Mouse (Mus musculus) MEL (cell line): ENCODE data around the gene Egfl7. TPM values are rescaled to one million over a fixed set of nuclear protein-coding genes. Genes with fewer than 3 reads are reported as not detected.

Source experiments
- DNase-seq: peaks from one replicate; pipeline ENCODE4 v3.0.0; 2011; ENCODE audit warnings: low read depth, low spot score
- H3K27ac ChIP-seq: 2 replicates; pipeline ENCODE4 v1.5.1; 2012; ENCODE audit warnings: low read depth, mild to moderate bottlenecking, control low read depth, low read length, moderate library complexity; ENCODE audit not compliant: control insufficient read depth
- H3K27me3 ChIP-seq, 2 experiments: fragments of 150-350 bp in 1 of 2; sonication (generic) in 1 of 2; 2 replicates each; pipeline ENCODE4 v1.6.1; 2012; ENCODE audit warnings: low read length in 2 of 2, mild to moderate bottlenecking in 2 of 2, improper control_type of control experiment in 1 of 2, moderate library complexity in 1 of 2; ENCODE audit not compliant: insufficient read depth in 2 of 2, control insufficient read depth in 1 of 2
- H3K36me3 ChIP-seq, 2 experiments: 2 replicates each; pipeline ENCODE4 v1.6.1; 2012 to 2014; ENCODE audit warnings: low read length in 2 of 2, improper control_type of control experiment in 1 of 2, inconsistent platforms in 1 of 2, mild to moderate bottlenecking in 1 of 2; ENCODE audit not compliant: insufficient read depth in 2 of 2, control insufficient read depth in 1 of 2
- H3K4me1 ChIP-seq, 2 experiments: fragments of 150-350 bp in 1 of 2; sonication (generic) in 1 of 2; 2 replicates each; pipeline ENCODE4 v1.6.1; 2012; ENCODE audit warnings: low read length in 2 of 2, improper control_type of control experiment in 1 of 2, mild to moderate bottlenecking in 1 of 2; ENCODE audit not compliant: insufficient read depth in 2 of 2, control insufficient read depth in 1 of 2
- H3K4me3 ChIP-seq, 2 experiments: fragments of 150-350 bp in 1 of 2; sonication (generic) in 1 of 2; 2 replicates each; pipeline ENCODE4 v1.5.1; 2012; ENCODE audit warnings: low read depth in 2 of 2, low read length in 2 of 2, mild to moderate bottlenecking in 2 of 2, moderate library complexity in 2 of 2, control low read depth in 1 of 2, improper control_type of control experiment in 1 of 2; ENCODE audit not compliant: control insufficient read depth in 1 of 2, insufficient read depth in 1 of 2
- H3K79me2 ChIP-seq: 2 replicates; pipeline ENCODE4 v1.6.1; 2012; ENCODE audit warnings: mild to moderate bottlenecking, low read length, moderate library complexity; ENCODE audit not compliant: control insufficient read depth, poor library complexity, insufficient read depth
- H3K9ac ChIP-seq: 2 replicates; pipeline ENCODE4 v1.6.1; 2012; ENCODE audit warnings: low read depth, mild to moderate bottlenecking, control low read depth, low read length, moderate library complexity; ENCODE audit not compliant: control insufficient read depth, poor library complexity, severe bottlenecking
- H3K9me3 ChIP-seq: fragments of 150-350 bp; sonication (generic); replicated peaks from 2 replicates; pipeline ENCODE4 v1.6.1; 2012; ENCODE audit warnings: mild to moderate bottlenecking, low read length, improper control_type of control experiment, moderate library complexity; ENCODE audit not compliant: insufficient read depth
- CHD1 ChIP-seq: IDR thresholded peaks from 2 replicates; pipeline ENCODE4 v1.6.1; 2012; ENCODE audit warnings: low read depth, mild to moderate bottlenecking, inconsistent platforms, low read length, improper control_type of control experiment
- CHD2 ChIP-seq: IDR thresholded peaks from 2 replicates; pipeline ENCODE4 v1.6.1; 2011; ENCODE audit warnings: low read length, improper control_type of control experiment
- CTCF ChIP-seq, 3 experiments: IDR thresholded peaks in 2 of 3; conservative IDR thresholded peaks in 1 of 3; 2 replicates each; pipeline ENCODE4 v1.5.1; 2011 to 2012; ENCODE audit warnings: low read length in 3 of 3, low read depth in 2 of 3, mild to moderate bottlenecking in 2 of 3, improper control_type of control experiment in 1 of 3, inconsistent platforms in 1 of 3, mixed read lengths in 1 of 3, moderate library complexity in 1 of 3; ENCODE audit not compliant: control insufficient read depth in 1 of 3, insufficient read depth in 1 of 3, poor library complexity in 1 of 3, severe bottlenecking in 1 of 3
- GATA1 ChIP-seq: IDR thresholded peaks from 2 replicates; pipeline ENCODE4 v1.6.1; 2011; ENCODE audit warnings: low read depth, low read length, improper control_type of control experiment
- HCFC1 ChIP-seq: IDR thresholded peaks from 2 replicates; pipeline ENCODE4 v1.6.1; 2012; ENCODE audit warnings: low read depth, mild to moderate bottlenecking, inconsistent platforms, low read length, improper control_type of control experiment, moderate library complexity
- JUND ChIP-seq: IDR thresholded peaks from 2 replicates; pipeline ENCODE4 v1.6.1; 2011; ENCODE audit warnings: low read depth, mild to moderate bottlenecking, improper control_type of control experiment, low read length
- KAT2A ChIP-seq: conservative IDR thresholded peaks from 2 replicates; pipeline ENCODE4 v1.6.1; 2012; ENCODE audit warnings: low read depth, low read length, improper control_type of control experiment, inconsistent platforms
- MAFK ChIP-seq: IDR thresholded peaks from 2 replicates; pipeline ENCODE4 v1.6.1; 2011; ENCODE audit warnings: low read depth, mild to moderate bottlenecking, low read length, improper control_type of control experiment, borderline replicate concordance
- MAX ChIP-seq: IDR thresholded peaks from 2 replicates; pipeline ENCODE4 v1.6.1; 2011; ENCODE audit warnings: low read length, improper control_type of control experiment
- MEF2A ChIP-seq: IDR thresholded peaks from 2 replicates; pipeline ENCODE4 v1.6.1; 2014; ENCODE audit warnings: low read depth, mild to moderate bottlenecking, inconsistent platforms, low read length, improper control_type of control experiment; ENCODE audit not compliant: poor library complexity, insufficient replicate concordance, severe bottlenecking; ENCODE audit errors: extremely low read depth
- NELFE ChIP-seq: IDR thresholded peaks from 2 replicates; pipeline ENCODE4 v1.6.1; 2011; ENCODE audit warnings: low read depth, low read length, improper control_type of control experiment
- POLR2A ChIP-seq, 2 experiments: IDR thresholded peaks; 2 replicates each; pipeline ENCODE4 v1.6.1; 2011 to 2012; ENCODE audit warnings: low read length in 2 of 2, mild to moderate bottlenecking in 2 of 2, control low read depth in 1 of 2, improper control_type of control experiment in 1 of 2, low read depth in 1 of 2, moderate library complexity in 1 of 2; ENCODE audit not compliant: control insufficient read depth in 1 of 2, insufficient read depth in 1 of 2, poor library complexity in 1 of 2
- RCOR1 ChIP-seq: IDR thresholded peaks from 2 replicates; pipeline ENCODE4 v1.6.1; 2012; ENCODE audit warnings: low read depth, mild to moderate bottlenecking, inconsistent platforms, low read length, improper control_type of control experiment
- TAL1 ChIP-seq: IDR thresholded peaks from 2 replicates; pipeline ENCODE4 v1.6.1; 2012; ENCODE audit warnings: mild to moderate bottlenecking, inconsistent platforms, low read length, moderate library complexity, mixed read lengths
- TCF12 ChIP-seq: IDR thresholded peaks from 2 replicates; pipeline ENCODE4 v1.6.1; 2014; ENCODE audit warnings: low read depth, mild to moderate bottlenecking, inconsistent platforms, low read length, improper control_type of control experiment, moderate library complexity
- UBTF ChIP-seq: IDR thresholded peaks from 2 replicates; pipeline ENCODE4 v1.6.1; 2012; ENCODE audit warnings: low read depth, mild to moderate bottlenecking, inconsistent platforms, low read length, improper control_type of control experiment, moderate library complexity, borderline replicate concordance; ENCODE audit not compliant: insufficient read depth
- USF1 ChIP-seq: IDR thresholded peaks from 2 replicates; pipeline ENCODE4 v1.6.1; 2014; ENCODE audit warnings: low read depth, mild to moderate bottlenecking, inconsistent platforms, low read length, improper control_type of control experiment, moderate library complexity
- USF2 ChIP-seq, 2 experiments: IDR thresholded peaks; 2 replicates each; pipeline ENCODE4 v1.6.1; 2011 to 2012; ENCODE audit warnings: improper control_type of control experiment in 2 of 2, low read length in 2 of 2, borderline replicate concordance in 1 of 2, inconsistent platforms in 1 of 2, low read depth in 1 of 2, mild to moderate bottlenecking in 1 of 2; ENCODE audit not compliant: insufficient read depth in 1 of 2
- ZC3H11A ChIP-seq: IDR thresholded peaks from 2 replicates; pipeline ENCODE4 v1.6.1; 2012; ENCODE audit warnings: low read depth, mild to moderate bottlenecking, inconsistent platforms, low read length, improper control_type of control experiment
- ZKSCAN1 ChIP-seq: IDR thresholded peaks from 2 replicates; pipeline ENCODE4 v1.6.1; 2012; ENCODE audit warnings: low read depth, mild to moderate bottlenecking, inconsistent platforms, low read length, improper control_type of control experiment, moderate library complexity
- ZNF384 ChIP-seq: IDR thresholded peaks from 2 replicates; pipeline ENCODE4 v1.6.1; 2012; ENCODE audit warnings: low read depth, mild to moderate bottlenecking, inconsistent platforms, low read length, improper control_type of control experiment
- polyA plus RNA-seq, 2 experiments: library from polyadenylated mRNA; stranded (reverse) in 1 of 2; unstranded in 1 of 2; fragments of >175 nt in 1 of 2; fragments of >200 nt in 1 of 2; gene quantifications; 2 replicates each; pipeline versions ENCODE4 v1.2.1 to v1.2.4; 2012; ENCODE audit warnings: low replicate concordance in 2 of 2, low read depth in 1 of 2; ENCODE audit not compliant: insufficient read length in 2 of 2, insufficient read depth in 1 of 2, missing spikeins in 1 of 2
- total RNA-seq: library from RNA; depleted of rRNA; stranded (reverse); fragments of 300-350 nt; gene quantifications from 2 replicates; pipeline ENCODE4 v1.2.3, GENCODE M21; 2012

The Egfl7 gene
- total and polyA plus RNA-seq, 3 experiments, result 73.9 to 125 TPM; not detected in 1

DNA sequence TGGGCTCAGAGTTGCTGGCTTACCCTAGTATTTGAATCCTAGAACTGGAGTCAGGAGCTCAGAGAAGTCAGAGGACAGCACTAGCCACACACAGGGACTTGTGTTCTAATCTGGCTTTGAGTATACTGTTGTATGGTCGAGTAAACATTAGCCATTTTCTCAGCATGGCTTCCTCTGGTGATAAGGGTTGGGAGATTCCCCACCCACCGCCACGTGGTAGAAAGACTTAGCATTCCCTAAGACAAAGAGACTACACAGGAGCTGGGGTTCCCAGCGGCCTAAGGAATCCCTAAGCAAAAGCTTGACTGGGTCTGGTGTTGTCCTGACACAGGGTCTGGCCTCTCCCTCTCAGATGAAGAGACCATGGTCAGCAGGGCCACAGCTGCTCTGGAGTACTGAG, 3.4 kb upstream of the Egfl7 start (continued):
- TF ChIP-seq USF2 (IDR thresholded peaks at IDR 0.05; ENCODE audit: borderline replicate concordance in 1 of 2, insufficient read depth in 1 of 2, low read depth in 1 of 2, low read length in 2 of 2), result no peak
- no peak for TF ChIP-seq KAT2A
- no peak for TF ChIP-seq UBTF
- TF ChIP-seq MAX, result peak; percentile 91
- no peak for TF ChIP-seq ZNF384
- peak; percentile 74 for TF ChIP-seq USF1
- TF ChIP-seq GATA1, result 0 out of 2 replicates have a peak, but pooled peaks have one; percentile 22
- no peak for TF ChIP-seq ZKSCAN1
- no peak for TF ChIP-seq MAFK
- TF ChIP-seq TCF12, result no peak
- no peak for TF ChIP-seq CHD2
- no peak for TF ChIP-seq CHD1
- TF ChIP-seq MEF2A, result no peak
- 0 out of 4 replicates have a peak, but pooled peaks of 1 of the 2 experiments have one; percentile 22 for TF ChIP-seq POLR2A (IDR thresholded peaks at IDR 0.05; ENCODE audit: control insufficient read depth in 1 of 2, insufficient read depth in 1 of 2, low read depth in 1 of 2, low read length in 2 of 2, poor library complexity in 1 of 2)

- Histone ChIP-seq H3K36me3 (peaks cover 0 to 22% of the 10 kb centered on the region in 2 experiments; a peak in 2 of 4 replicates), H3K4me1 (peaks cover 22 to 46% of the 10 kb centered on the region in 2 experiments), H3K9me3 (no peaks in the 10 kb centered on the region)
- TF ChIP-seq HCFC1 (0 out of 2 replicates have a peak, but pooled peaks have one; percentile 31), NELFE (no peak), RCOR1 (0 out of 2 replicates have a peak, but pooled peaks have one; percentile 34)
- TF ChIP-seq, all 39 proteins: peak for 2
- H3K4me3 ChIP-seq, result no peak overlapping the region
- peaks cover 2% of the 10 kb centered on the region; the same call in 1 of the 2 replicates for H3K79me2 ChIP-seq
- H3K27me3 ChIP-seq, result no peaks in the 10 kb centered on the region
- no peak overlapping the region for H3K9ac ChIP-seq
- no peak for DNase-seq
- no peak overlapping the region for H3K27ac ChIP-seq
Observed at GRCm38 (mm10) chr2:26578369-26578768, 1.4 kb upstream of the Egfl7 start.

DNA sequence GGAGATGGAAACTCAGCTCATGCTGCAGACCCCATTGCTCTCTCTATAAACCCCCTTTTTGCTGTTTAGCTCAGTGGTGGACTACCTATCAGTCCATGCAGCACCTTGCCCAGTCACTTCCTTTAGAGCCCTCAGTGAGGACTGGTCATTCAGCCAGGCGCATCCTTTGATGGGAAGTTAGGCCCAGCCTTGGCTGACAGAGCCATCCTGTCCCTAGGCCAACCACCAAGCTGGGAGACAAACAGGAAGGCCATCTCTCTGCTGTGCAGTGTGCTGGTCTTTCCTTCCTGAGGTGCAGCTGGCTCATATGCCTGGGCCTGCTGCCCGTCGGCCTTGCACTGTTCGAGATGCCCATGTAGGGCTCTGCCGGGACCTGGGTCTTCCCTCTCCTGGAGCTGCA, 937 bp downstream of the Egfl7 start:
- Histone ChIP-seq H3K4me1 (peaks cover 9 to 36% of the 10 kb centered on the region in 2 experiments), H3K36me3 (peaks cover 0 to 13% of the 10 kb centered on the region in 2 experiments; a peak in 2 of 4 replicates), H3K79me2 (no peaks in the 10 kb centered on the region; the same call in 1 of the 2 replicates), H3K27me3 (no peaks in the 10 kb centered on the region), H3K9ac (no peak overlapping the region), H3K4me3 (no peak overlapping the region), H3K27ac (no peak overlapping the region), H3K9me3 (no peaks in the 10 kb centered on the region)
- DNase-seq, result no peak
- no peak for TF ChIP-seq USF1
- TF ChIP-seq MAX, result no peak
- TF ChIP-seq ZKSCAN1, result no peak
- TF ChIP-seq JUND, result no peak
- TF ChIP-seq ZC3H11A, result no peak
- no peak for TF ChIP-seq KAT2A
- TF ChIP-seq ZNF384, result no peak
- no peak for TF ChIP-seq CHD1
- no peak for TF ChIP-seq CTCF (IDR thresholded peaks at IDR 0.05 in 2 of 3, conservative IDR thresholded peaks at IDR 0.05 in 1 of 3; ENCODE audit: control insufficient read depth in 1 of 3, insufficient read depth in 1 of 3, low read depth in 2 of 3, low read length in 3 of 3, poor library complexity in 1 of 3, severe bottlenecking in 1 of 3)
- no peak for TF ChIP-seq TAL1
- no peak for TF ChIP-seq UBTF
- no peak for TF ChIP-seq MAFK
- no peak for TF ChIP-seq POLR2A (IDR thresholded peaks at IDR 0.05; ENCODE audit: control insufficient read depth in 1 of 2, insufficient read depth in 1 of 2, low read depth in 1 of 2, low read length in 2 of 2, poor library complexity in 1 of 2)
